ENCODE assay signal across 8 mouse cellular contexts in the genomic region with DNA sequence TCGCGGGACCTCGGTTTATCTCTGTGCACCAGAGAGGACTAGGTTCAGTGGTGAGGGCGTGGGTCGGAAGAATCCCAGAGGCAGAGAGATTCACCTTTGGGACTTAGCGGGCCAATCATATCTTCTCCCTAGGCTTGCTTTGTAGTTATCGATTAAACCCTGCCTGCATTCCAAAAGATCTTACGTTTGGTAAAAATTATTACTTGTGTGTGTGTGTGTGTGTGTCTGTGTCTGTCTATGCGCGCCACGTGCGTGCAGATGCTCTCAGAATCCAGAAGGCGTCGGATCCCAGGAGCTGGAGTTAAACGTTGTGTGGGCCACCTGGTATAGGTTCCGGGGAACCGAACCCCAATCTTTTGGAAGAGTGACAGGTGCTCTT. TPM values are rescaled to one million over a fixed set of nuclear protein-coding genes. Genes with fewer than 3 reads are reported as not detected.
DNase-seq lines count a peak whose midpoint lies in the region; ATAC-seq and TF ChIP-seq lines count a peak whose summit lies in the region.

No protein-coding gene starts in this region.

- no peaks in the 10 kb centered on the region for H3K36me3 ChIP-seq in lung, postnatal 0 days (ENCODE audit: insufficient read depth, low read length)

- H3K9ac ChIP-seq in lung, postnatal 0 days (replicated peaks; ENCODE audit: low read depth) = peak overlapping the region; percentile 54

- 3% methylated on average over 17 of the region's 17 CpGs for WGBS in cerebellum, adult 2 months
- WGBS in lung, postnatal 0 days = 2% methylated on average over 17 of the region's 17 CpGs
- 4% methylated on average over 17 of the region's 17 CpGs for WGBS in large intestine, adult 2 months
- 3% methylated on average over 17 of the region's 17 CpGs for WGBS in olfactory bulb, adult 2 months

- no peak for TF ChIP-seq POLR2A in cerebellum, adult 2 months (IDR thresholded peaks at IDR 0.05; ENCODE audit: borderline replicate concordance, insufficient read depth, low read length)
- TF ChIP-seq POLR2A in olfactory bulb, adult 2 months (IDR thresholded peaks at IDR 0.05; ENCODE audit: insufficient read depth, low read depth, low read length) = no peak

- H3K4me2 ChIP-seq in lung, postnatal 0 days (replicated peaks; ENCODE audit: low read depth, low read length) = peak overlapping the region; percentile 65

- 0 out of 2 replicates have a peak, but pooled peaks have one; percentile 3 for TF ChIP-seq CTCF in cerebellum, adult 2 months (IDR thresholded peaks at IDR 0.05; ENCODE audit: borderline replicate concordance, insufficient read depth, low read depth, low read length)
- TF ChIP-seq CTCF in lung, postnatal 0 days (IDR thresholded peaks at IDR 0.05) = peak; percentile 20; the same call in 1 of the 2 replicates
- TF ChIP-seq CTCF in olfactory bulb, adult 2 months (IDR thresholded peaks at IDR 0.05; ENCODE audit: insufficient read depth, low read depth, low read length) = no peak

- H3K27me3 ChIP-seq in cerebellum, adult 2 months (ENCODE audit: control insufficient read depth, insufficient read depth, low read length) = no peaks in the 10 kb centered on the region
- no peaks in the 10 kb centered on the region for H3K27me3 ChIP-seq in lung, postnatal 0 days (replicated peaks; ENCODE audit: insufficient read depth, low read length)

- peak overlapping the region; percentile 86 for H3K4me3 ChIP-seq in cerebellum, adult 2 months (replicated peaks; ENCODE audit: insufficient read depth, low read depth, low read length)
- H3K4me3 ChIP-seq in lung, postnatal 0 days (ENCODE audit: low read depth, low read length) = peak overlapping the region; percentile 73
- peak overlapping the region; percentile 95 for H3K4me3 ChIP-seq in olfactory bulb, adult 2 months (ENCODE audit: insufficient read depth, low read depth, low read length)

- peaks cover 3% of the 10 kb centered on the region; the same call in 1 of the 2 replicates for H3K4me1 ChIP-seq in cerebellum, adult 2 months (ENCODE audit: control insufficient read depth, insufficient read depth, low read length)
- H3K4me1 ChIP-seq in lung, postnatal 0 days (ENCODE audit: insufficient read depth, low read depth, low read length) = no peaks in the 10 kb centered on the region
- H3K4me1 ChIP-seq in olfactory bulb, adult 2 months (ENCODE audit: control insufficient read depth, insufficient read depth, low read length) = 0 out of 2 replicates have a peak, but pooled peaks cover 2% of the 10 kb centered on the region

- DNase-seq in cerebellum, adult 2 months = no peak
- DNase-seq in cerebellum, postnatal 4 days (ENCODE audit: low spot score in 2 of 2) = no peak
- DNase-seq in lung, postnatal 0 days (ENCODE audit: low spot score) = peak; percentile 21
- no peak for DNase-seq in lung, postnatal 14 days
- DNase-seq in large intestine, adult 2 months (ENCODE audit: low read depth, low spot score) = peak; percentile 14
- DNase-seq in cerebellum, adult 9-10 months = no peak
- no peak for DNase-seq in spleen, postnatal 36 days (ENCODE audit: low spot score in 2 of 2)

- TF ChIP-seq EP300 in lung, postnatal 0 days (IDR thresholded peaks at IDR 0.05) = no peak

- no peak for ATAC-seq in lung, postnatal 0 days

- no peaks in the 10 kb centered on the region for H3K9me3 ChIP-seq in lung, postnatal 0 days (ENCODE audit: low read length)

- no peak overlapping the region for H3K27ac ChIP-seq in cerebellum, adult 2 months (ENCODE audit: insufficient read depth, low read length)
- no peak overlapping the region for H3K27ac ChIP-seq in lung, postnatal 0 days (ENCODE audit: low read length)
- no peak overlapping the region for H3K27ac ChIP-seq in olfactory bulb, adult 2 months (ENCODE audit: insufficient read depth, low read depth, low read length)

RNA-seq across cellular contexts. Expression of a gene that starts 0.3 kb away (rescaled TPM):
- polyA plus RNA-seq in cerebellum, adult 2 months (2012; rRNA removed) = 47.7 and 47.9 TPM in 2 replicates
- 23.7 and 28.5 TPM in 2 replicates for polyA plus RNA-seq in lung, postnatal 0 days (2015; fragmentation: Nextera tagmentation; extraction: Ambion mirVana)
- 27.4 and 27.7 TPM in 2 replicates for polyA plus RNA-seq in large intestine, adult 2 months (2012; rRNA removed)
- not detected in 2 replicates for polyA plus RNA-seq in olfactory bulb, adult 2 months (2012; ENCODE audit: insufficient read depth, insufficient read length, low replicate concordance, missing spikeins)

RNA-seq across cellular contexts. Expression of a gene that starts 0.6 kb away (rescaled TPM):
- 0.39 and 0.57 TPM in 2 replicates for polyA plus RNA-seq in cerebellum, adult 2 months (2012; rRNA removed)
- polyA plus RNA-seq in lung, postnatal 0 days (2015; fragmentation: Nextera tagmentation; extraction: Ambion mirVana) = 1.1 and 1.3 TPM in 2 replicates
- 2.1 and 3.0 TPM in 2 replicates for polyA plus RNA-seq in large intestine, adult 2 months (2012; rRNA removed)
- not detected in 2 replicates for polyA plus RNA-seq in olfactory bulb, adult 2 months (2012; ENCODE audit: insufficient read depth, insufficient read length, low replicate concordance, missing spikeins)

RNA-seq across cellular contexts. Expression of a gene that starts 37.6 kb away (rescaled TPM):
- 18.6 and 19.9 TPM in 2 replicates for polyA plus RNA-seq in cerebellum, adult 2 months (2012; rRNA removed)
- 5.0 and 5.5 TPM in 2 replicates for polyA plus RNA-seq in lung, postnatal 0 days (2015; fragmentation: Nextera tagmentation; extraction: Ambion mirVana)
- polyA plus RNA-seq in large intestine, adult 2 months (2012; rRNA removed) = 7.1 and 13.3 TPM in 2 replicates
- not detected in 2 replicates for polyA plus RNA-seq in olfactory bulb, adult 2 months (2012; ENCODE audit: insufficient read depth, insufficient read length, low replicate concordance, missing spikeins)

RNA-seq across cellular contexts. Expression of a gene that starts 51.9 kb away (rescaled TPM):
- 4.3 and 6.4 TPM in 2 replicates for polyA plus RNA-seq in cerebellum, adult 2 months (2012; rRNA removed)
- 37.3 and 41.4 TPM in 2 replicates for polyA plus RNA-seq in lung, postnatal 0 days (2015; fragmentation: Nextera tagmentation; extraction: Ambion mirVana)
- polyA plus RNA-seq in large intestine, adult 2 months (2012; rRNA removed) = 0.12 and 0.34 TPM in 2 replicates
- not detected in 2 replicates for polyA plus RNA-seq in olfactory bulb, adult 2 months (2012; ENCODE audit: insufficient read depth, insufficient read length, low replicate concordance, missing spikeins)

Comparison
In these comparisons a context has a peak if more than half of its experiments do, and no peak if none do; other contexts are left out.
1. DNase-seq: peak in lung, postnatal 0 days (single experiment) and large intestine, adult 2 months (single experiment); none in cerebellum, adult 2 months (0 of 2), cerebellum, postnatal 4 days (0 of 2), lung, postnatal 14 days (single experiment), cerebellum, adult 9-10 months (single experiment) and spleen, postnatal 36 days (0 of 2).
2. RNA of a gene that starts 0.3 kb away (polyA plus RNA-seq): 47.7 to 47.9 TPM in cerebellum, adult 2 months, 27.4 to 27.7 TPM in large intestine, adult 2 months and 23.7 to 28.5 TPM in lung, postnatal 0 days; not detected in olfactory bulb, adult 2 months; every median in the first group is over 10 times any median in the second.
3. Peak in every context shown above with its lines, with median percentiles within 50 percentile points of each other: H3K4me3 ChIP-seq.